Mouse (Mus musculus) adrenal gland, postnatal 36 days (tissue): ENCODE results near the gene Lgals9. TPM values are rescaled to one million over a fixed set of nuclear protein-coding genes. Genes with fewer than 3 reads are reported as not detected.
"Not testable (repeated sequence)": the region's sequence is repeated elsewhere in the genome, so short reads cannot be mapped to it uniquely, and the experiment has no call there.

Experiments
- DNase-seq, 2 experiments: peaks; one replicate each; pipeline ENCODE4 v3.0.0; 2021; ENCODE audit warnings: mixed read lengths in 1 of 2
- total RNA-seq, 2 experiments: library from RNA; stranded (reverse); gene quantifications; 2 replicates each; pipeline ENCODE4 v1.2.3; 2021

Gene Lgals9
- total RNA-seq, 2 experiments from 2014 or later, result 21.6 to 27.1 TPM

- DNase-seq, result no peak
Observed at GRCm38 (mm10) chr11:79008007-79008775, 23.4 kb upstream of the Lgals9 start.

- DNase-seq, result not testable (repeated sequence)
Observed at GRCm38 (mm10) chr11:79007356-79007755, 22.6 kb upstream of the Lgals9 start.

GRCm38 (mm10) chr11:79006417-79006816 is 21.7 kb upstream of the Lgals9 start:
- no peak for DNase-seq

- DNase-seq, result no peak
Observed at GRCm38 (mm10) chr11:79005578-79006394, 21.0 kb upstream of the Lgals9 start.

- no peak for DNase-seq
Observed at GRCm38 (mm10) chr11:79003769-79004638, 19.3 kb upstream of the Lgals9 start.

GRCm38 (mm10) chr11:79003053-79003768 is 18.5 kb upstream of the Lgals9 start:
- no peak for DNase-seq

- no peak for DNase-seq
Observed at GRCm38 (mm10) chr11:79002551-79002951, 17.8 kb upstream of the Lgals9 start.

GRCm38 (mm10) chr11:79001871-79002270 is 17.1 kb upstream of the Lgals9 start:
- DNase-seq, result no peak

GRCm38 (mm10) chr11:78999118-78999517 is 14.4 kb upstream of the Lgals9 start:
- DNase-seq, result no peak

- DNase-seq, result not testable (repeated sequence)
Observed at GRCm38 (mm10) chr11:78990875-78991543, 6.3 kb upstream of the Lgals9 start.

- no peak for DNase-seq
Observed at GRCm38 (mm10) chr11:78990096-78990495, 5.3 kb upstream of the Lgals9 start.

GRCm38 (mm10) chr11:78989206-78989605 is 4.5 kb upstream of the Lgals9 start:
- not testable (repeated sequence) for DNase-seq

- DNase-seq, result no peak
Observed at GRCm38 (mm10) chr11:78986311-78987002, 1.7 kb upstream of the Lgals9 start.

- no peak for DNase-seq
Observed at GRCm38 (mm10) chr11:78985505-78985904, 759 bp upstream of the Lgals9 start.

- DNase-seq, result no peak
Observed at GRCm38 (mm10) chr11:78983539-78983938, 1.2 kb downstream of the Lgals9 start.

GRCm38 (mm10) chr11:78982513-78983291 is 2.0 kb downstream of the Lgals9 start:
- DNase-seq, result no peak

GRCm38 (mm10) chr11:78982042-78982441 is 2.7 kb downstream of the Lgals9 start:
- DNase-seq, result no peak

GRCm38 (mm10) chr11:78980083-78980634 is 4.6 kb downstream of the Lgals9 start:
- no peak for DNase-seq
